Mouse (Mus musculus): ENCODE results near the gene Clp1. TPM values are rescaled to one million over a fixed set of nuclear protein-coding genes. Genes with fewer than 3 reads are reported as not detected.

The Clp1 gene
- polyA plus RNA-seq, 1 experiment from 2014 or later = 19.3 TPM

GRCm38 (mm10) chr2:84757026-84757682, 30.0 kb upstream of the Clp1 start:
- DNase-seq (ENCODE audit: low spot score) = no peak
- Histone ChIP-seq H3K4me2 (replicated peaks; ENCODE audit: low read depth, low read length) (no peak overlapping the region), H3K36me3 (ENCODE audit: insufficient read depth, low read length) (no peaks in the 10 kb centered on the region), H3K9ac (replicated peaks; ENCODE audit: low read depth) (no peak overlapping the region), H3K9me3 (ENCODE audit: low read length) (no peaks in the 10 kb centered on the region), H3K4me1 (ENCODE audit: insufficient read depth, low read depth, low read length) (no peaks in the 10 kb centered on the region), H3K27ac (ENCODE audit: low read length) (no peak overlapping the region), H3K27me3 (replicated peaks; ENCODE audit: insufficient read depth, low read length) (no peaks in the 10 kb centered on the region), H3K4me3 (ENCODE audit: low read depth, low read length) (no peak overlapping the region)
- 58% methylated on average over 7 of the region's 7 CpGs for WGBS
- no peak for ATAC-seq
- TF ChIP-seq CTCF (IDR thresholded peaks at IDR 0.05) (no peak), EP300 (IDR thresholded peaks at IDR 0.05) (no peak)

- no peaks in the 10 kb centered on the region for H3K9me3 ChIP-seq (ENCODE audit: low read length)
- TF ChIP-seq EP300 (IDR thresholded peaks at IDR 0.05) (no peak), CTCF (IDR thresholded peaks at IDR 0.05) (no peak)
- H3K4me1 ChIP-seq (ENCODE audit: insufficient read depth, low read depth, low read length) = no peaks in the 10 kb centered on the region
- no peak overlapping the region for H3K9ac ChIP-seq (replicated peaks; ENCODE audit: low read depth)
- WGBS = 61% methylated on average over 5 of the region's 5 CpGs
- ATAC-seq (no peak), DNase-seq (ENCODE audit: low spot score) (no peak)
- H3K27me3 ChIP-seq (replicated peaks; ENCODE audit: insufficient read depth, low read length) = no peaks in the 10 kb centered on the region
- no peak overlapping the region for H3K4me3 ChIP-seq (ENCODE audit: low read depth, low read length)
- H3K36me3 ChIP-seq (ENCODE audit: insufficient read depth, low read length) = no peaks in the 10 kb centered on the region
- no peak overlapping the region for H3K4me2 ChIP-seq (replicated peaks; ENCODE audit: low read depth, low read length)
- H3K27ac ChIP-seq (ENCODE audit: low read length) = no peak overlapping the region
Observed at GRCm38 (mm10) chr2:84756245-84756644, 29.1 kb upstream of the Clp1 start.

GRCm38 (mm10) chr2:84750115-84750514, 23.0 kb upstream of the Clp1 start:
- H3K4me3 ChIP-seq (ENCODE audit: low read depth, low read length) = no peak overlapping the region
- H3K9me3 ChIP-seq (ENCODE audit: low read length) = no peaks in the 10 kb centered on the region
- no peak overlapping the region for H3K4me2 ChIP-seq (replicated peaks; ENCODE audit: low read depth, low read length)
- H3K9ac ChIP-seq (replicated peaks; ENCODE audit: low read depth) = no peak overlapping the region
- WGBS = 46% methylated on average over 6 of the region's 6 CpGs
- ATAC-seq (peak; percentile 94), DNase-seq (ENCODE audit: low spot score) (peak; percentile 93)
- peak; percentile 86 for TF ChIP-seq EP300 (IDR thresholded peaks at IDR 0.05)
- TF ChIP-seq CTCF (IDR thresholded peaks at IDR 0.05) = no peak
- no peaks in the 10 kb centered on the region for H3K36me3 ChIP-seq (ENCODE audit: insufficient read depth, low read length)
- H3K4me1 ChIP-seq (ENCODE audit: insufficient read depth, low read depth, low read length) = no peaks in the 10 kb centered on the region
- no peaks in the 10 kb centered on the region for H3K27me3 ChIP-seq (replicated peaks; ENCODE audit: insufficient read depth, low read length)
- peak overlapping the region; percentile 23; the same call in 1 of the 2 replicates for H3K27ac ChIP-seq (ENCODE audit: low read length)

- Histone ChIP-seq H3K27me3 (replicated peaks; ENCODE audit: insufficient read depth, low read length) (no peaks in the 10 kb centered on the region), H3K36me3 (ENCODE audit: insufficient read depth, low read length) (no peaks in the 10 kb centered on the region), H3K4me2 (replicated peaks; ENCODE audit: low read depth, low read length) (peak overlapping the region; percentile 91), H3K27ac (ENCODE audit: low read length) (peak overlapping the region; percentile 91), H3K4me3 (ENCODE audit: low read depth, low read length) (peak overlapping the region; percentile 84), H3K9ac (replicated peaks; ENCODE audit: low read depth) (peak overlapping the region; percentile 13), H3K4me1 (ENCODE audit: insufficient read depth, low read depth, low read length) (peaks cover 18% of the 10 kb centered on the region), H3K9me3 (ENCODE audit: low read length) (no peaks in the 10 kb centered on the region)
- ATAC-seq (peak; percentile 39), DNase-seq (ENCODE audit: low spot score) (peak; percentile 49)
- TF ChIP-seq EP300 (IDR thresholded peaks at IDR 0.05) (no peak), CTCF (IDR thresholded peaks at IDR 0.05) (no peak)
- 2% methylated on average over 10 of the region's 10 CpGs for WGBS
Observed at GRCm38 (mm10) chr2:84744126-84744525, 17.0 kb upstream of the Clp1 start.

GRCm38 (mm10) chr2:84743561-84743960, 16.4 kb upstream of the Clp1 start, which contains the start of gene Gm19426:
Gene Gm19426, minus strand, starts transcription at chr2:84743655.
- peak; percentile 96 for ATAC-seq
- Histone ChIP-seq H3K27me3 (replicated peaks; ENCODE audit: insufficient read depth, low read length) (no peaks in the 10 kb centered on the region), H3K4me2 (replicated peaks; ENCODE audit: low read depth, low read length) (peak within 1 kb of the TSS; percentile 91), H3K9me3 (ENCODE audit: low read length) (no peaks in the 10 kb centered on the region), H3K27ac (ENCODE audit: low read length) (peak within 1 kb of the TSS; percentile 91), H3K9ac (replicated peaks; ENCODE audit: low read depth) (peak within 1 kb of the TSS; percentile 71), H3K4me3 (ENCODE audit: low read depth, low read length) (peak within 1 kb of the TSS; percentile 84), H3K36me3 (ENCODE audit: insufficient read depth, low read length) (no peaks in the 10 kb centered on the region), H3K4me1 (ENCODE audit: insufficient read depth, low read depth, low read length) (peaks cover 18% of the 10 kb centered on the region)
- WGBS = 1% methylated on average over 22 of the region's 25 CpGs
- TF ChIP-seq CTCF (IDR thresholded peaks at IDR 0.05) (no peak), EP300 (IDR thresholded peaks at IDR 0.05) (no peak)
- peak; percentile 98 for DNase-seq (ENCODE audit: low spot score)

GRCm38 (mm10) chr2:84742451-84743283, 15.5 kb upstream of the Clp1 start:
- DNase-seq (ENCODE audit: low spot score) = peak; percentile 62
- 2% methylated on average over 22 of the region's 26 CpGs for WGBS
- H3K27me3 ChIP-seq (replicated peaks; ENCODE audit: insufficient read depth, low read length) = no peaks in the 10 kb centered on the region
- peak overlapping the region; percentile 84 for H3K4me3 ChIP-seq (ENCODE audit: low read depth, low read length)
- TF ChIP-seq EP300 (IDR thresholded peaks at IDR 0.05) = no peak
- TF ChIP-seq CTCF (IDR thresholded peaks at IDR 0.05) = no peak
- peak; percentile 14 for ATAC-seq
- H3K4me2 ChIP-seq (replicated peaks; ENCODE audit: low read depth, low read length) = peak overlapping the region; percentile 91
- H3K4me1 ChIP-seq (ENCODE audit: insufficient read depth, low read depth, low read length) = peaks cover 19% of the 10 kb centered on the region
- H3K27ac ChIP-seq (ENCODE audit: low read length) = peak overlapping the region; percentile 91
- H3K9me3 ChIP-seq (ENCODE audit: low read length) = no peaks in the 10 kb centered on the region
- no peaks in the 10 kb centered on the region for H3K36me3 ChIP-seq (ENCODE audit: insufficient read depth, low read length)
- peak overlapping the region; percentile 71 for H3K9ac ChIP-seq (replicated peaks; ENCODE audit: low read depth)

Data from lung, postnatal 0 days (tissue).